Mouse (Mus musculus) kidney, adult 2 months (tissue): ENCODE results near the gene Cacng5. TPM values are rescaled to one million over a fixed set of nuclear protein-coding genes. Genes with fewer than 3 reads are reported as not detected.

Source experiments
- DNase-seq: peaks from one replicate; pipeline ENCODE4 v3.0.0; 2021
- H3K27ac ChIP-seq: fragments of 200-500 bp; 2 replicates; pipeline ENCODE4 v1.5.1; 2012; ENCODE audit warnings: low read depth, low read length, control low read depth, inconsistent platforms; ENCODE audit not compliant: insufficient read depth
- H3K27me3 ChIP-seq: fragments of 200-500 bp; replicated peaks from 2 replicates; pipeline ENCODE4 v1.6.1; 2012; ENCODE audit warnings: mild to moderate bottlenecking, moderate library complexity, low read length, inconsistent platforms; ENCODE audit not compliant: control insufficient read depth, insufficient read depth
- H3K36me3 ChIP-seq: fragments of 200-500 bp; 2 replicates; pipeline ENCODE4 v1.6.1; 2012; ENCODE audit warnings: mild to moderate bottlenecking, moderate library complexity, low read length, inconsistent platforms; ENCODE audit not compliant: control insufficient read depth, insufficient read depth
- H3K4me1 ChIP-seq: fragments of 200-500 bp; 2 replicates; pipeline ENCODE4 v1.6.1; 2011; ENCODE audit warnings: low read length; ENCODE audit not compliant: control insufficient read depth, insufficient read depth
- H3K4me3 ChIP-seq: fragments of 200-500 bp; 2 replicates; pipeline ENCODE4 v1.5.1; 2011; ENCODE audit warnings: mild to moderate bottlenecking, low read depth, low read length, control low read depth; ENCODE audit not compliant: insufficient read depth
- CTCF ChIP-seq: fragments of 200-500 bp; conservative IDR thresholded peaks from 2 replicates; pipeline ENCODE4 v1.5.1; 2011; ENCODE audit warnings: low read depth, mild to moderate bottlenecking, control low read depth, low read length, moderate library complexity, mixed read lengths; ENCODE audit not compliant: insufficient read depth, insufficient read length
- POLR2A ChIP-seq: fragments of 200-500 bp; IDR thresholded peaks from one replicate; pipeline ENCODE4 v1.6.1; 2011; ENCODE audit warnings: low read depth, low read length, control low read depth
- WGBS: fragments of 180-500 bp; shearing (Covaris S2); methylation state at CpG from one replicate; pipeline ENCODE4 v1.1.7; 2018; 5-methylcytosine and 5-hydroxymethylcytosine counted together
- polyA plus RNA-seq: library from polyadenylated mRNA; depleted of rRNA; stranded (reverse); fragments of >200 nt; gene quantifications from 2 replicates; pipeline ENCODE4 v1.2.3, GENCODE M21; 2012; rRNA removed

Gene Cacng5
- polyA plus RNA-seq = 0.05 and 0.07 TPM in 2 replicates

GRCm38 (mm10) chr11:107914634-107915226, at the start of gene Cacng5:
Gene Cacng5, minus strand, starts transcription at chr11:107915055.
- WGBS = 7% methylated on average over 36 of the region's 36 CpGs
- no peak for DNase-seq
- no peak within 1 kb of the TSS for H3K27ac ChIP-seq
- H3K36me3 ChIP-seq = no peaks in the 10 kb centered on the region
- no peaks in the 10 kb centered on the region for H3K27me3 ChIP-seq
- H3K4me1 ChIP-seq = no peaks in the 10 kb centered on the region
- TF ChIP-seq CTCF (no peak), POLR2A (no peak)
- no peak within 1 kb of the TSS for H3K4me3 ChIP-seq

DNA sequence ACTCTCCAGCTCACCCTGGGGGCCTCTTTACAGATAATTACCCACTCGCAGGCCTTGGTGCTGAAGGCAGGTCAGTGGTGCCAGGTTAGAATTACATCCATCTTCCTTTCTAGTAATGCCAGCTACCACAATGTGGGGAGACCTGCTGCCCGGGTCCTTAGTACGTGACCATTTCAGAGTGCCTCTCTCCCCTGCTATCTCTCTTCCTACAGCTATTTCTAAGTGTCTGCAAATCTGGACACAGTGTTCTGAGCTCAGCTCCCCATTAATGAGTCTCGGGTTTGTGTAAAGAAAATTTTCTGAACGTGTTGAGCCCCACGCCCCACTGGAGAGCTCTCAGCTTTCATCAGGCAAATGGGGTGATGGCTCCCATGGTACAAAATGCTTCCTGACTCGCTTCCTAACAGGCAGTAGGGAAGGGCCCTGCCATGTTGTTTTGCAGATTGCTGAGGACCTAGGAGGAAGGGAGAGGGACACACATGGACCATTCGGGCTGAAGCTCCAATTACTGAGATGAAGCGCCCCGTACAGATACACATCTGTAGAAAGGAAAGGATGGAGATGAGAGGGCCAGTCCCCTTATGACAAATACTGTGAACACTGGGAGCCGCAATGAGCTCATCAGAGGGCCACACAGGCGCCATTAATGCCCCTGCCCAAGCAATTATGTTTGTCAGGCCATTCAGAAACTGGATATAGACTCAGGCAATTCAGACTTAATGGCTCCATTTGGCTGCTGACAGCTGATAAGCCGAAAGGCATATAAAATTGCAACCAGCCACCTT, 42.9 kb upstream of the Cacng5 start:
- TF ChIP-seq POLR2A (no peak), CTCF (no peak)

GRCm38 (mm10) chr11:107955191-107956062, 40.6 kb upstream of the Cacng5 start:
- H3K36me3 ChIP-seq = no peaks in the 10 kb centered on the region
- 69% methylated on average over 10 of the region's 10 CpGs for WGBS
- no peaks in the 10 kb centered on the region for H3K27me3 ChIP-seq
- no peak for DNase-seq
- no peak overlapping the region for H3K4me3 ChIP-seq
- no peak for TF ChIP-seq CTCF
- TF ChIP-seq POLR2A = no peak
- no peaks in the 10 kb centered on the region for H3K4me1 ChIP-seq
- no peak overlapping the region for H3K27ac ChIP-seq

More for the DNA sequence above, 42.9 kb upstream of the Cacng5 start:
- Histone ChIP-seq H3K36me3 (no peaks in the 10 kb centered on the region), H3K27me3 (no peaks in the 10 kb centered on the region), H3K4me3 (no peak overlapping the region), H3K4me1 (no peaks in the 10 kb centered on the region), H3K27ac (no peak overlapping the region)
- no peak for DNase-seq
- 74% methylated on average over 13 of the region's 13 CpGs for WGBS

GRCm38 (mm10) chr11:107951431-107951830, 36.6 kb upstream of the Cacng5 start:
- Histone ChIP-seq H3K4me1 (no peaks in the 10 kb centered on the region), H3K27me3 (no peaks in the 10 kb centered on the region), H3K36me3 (no peaks in the 10 kb centered on the region), H3K4me3 (no peak overlapping the region), H3K27ac (no peak overlapping the region)
- 84% methylated on average over 11 of the region's 11 CpGs for WGBS
- TF ChIP-seq CTCF (no peak), POLR2A (no peak)
- DNase-seq = no peak

DNA sequence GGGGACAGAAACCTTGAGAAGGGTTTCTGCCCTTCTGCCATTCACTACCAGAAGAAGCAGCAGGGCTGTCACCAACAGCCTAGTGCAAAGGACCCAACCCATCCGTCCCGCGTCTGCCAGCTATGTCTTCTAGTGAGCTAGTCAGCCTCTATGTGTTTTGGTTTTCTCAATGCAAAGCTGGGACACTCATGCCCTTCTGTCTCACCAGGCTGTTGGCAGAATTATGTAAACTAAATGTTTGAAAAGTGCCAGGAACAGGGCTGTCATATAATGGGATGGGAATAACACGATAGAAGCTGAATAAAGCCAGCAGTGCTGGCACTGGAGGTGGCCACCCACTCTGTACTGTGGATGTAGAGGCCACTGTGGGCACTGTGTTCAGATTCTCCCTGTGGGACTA, 35.8 kb upstream of the Cacng5 start:
- no peak overlapping the region for H3K27ac ChIP-seq
- no peak overlapping the region for H3K4me3 ChIP-seq
- TF ChIP-seq POLR2A = no peak
- no peak for TF ChIP-seq CTCF
- 95% methylated on average over 4 of the region's 4 CpGs for WGBS
- no peak for DNase-seq
- no peaks in the 10 kb centered on the region for H3K27me3 ChIP-seq
- no peaks in the 10 kb centered on the region for H3K36me3 ChIP-seq
- H3K4me1 ChIP-seq = no peaks in the 10 kb centered on the region

DNA sequence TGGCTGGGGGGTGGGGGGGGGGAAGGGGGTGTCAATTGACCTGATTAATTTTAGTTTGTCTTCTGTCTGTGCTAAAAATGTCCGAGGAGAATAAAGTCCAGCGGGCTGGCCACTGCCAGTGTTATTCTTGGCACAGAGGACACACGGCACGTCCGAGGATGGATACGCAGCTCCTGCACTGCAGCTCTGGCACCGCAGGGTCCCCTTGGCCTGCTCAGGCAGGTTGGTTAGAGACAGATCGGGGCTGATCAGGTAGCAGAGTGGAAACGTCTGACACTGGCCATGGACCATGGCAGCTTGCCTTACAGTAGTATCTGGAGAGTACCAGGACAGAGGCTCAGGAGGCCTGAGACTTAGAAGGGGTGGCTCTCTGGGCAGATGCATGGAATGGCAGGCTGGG, 35.4 kb upstream of the Cacng5 start:
- no peaks in the 10 kb centered on the region for H3K36me3 ChIP-seq
- 33% methylated on average over 9 of the region's 9 CpGs for WGBS
- no peaks in the 10 kb centered on the region for H3K4me1 ChIP-seq
- no peak for TF ChIP-seq CTCF
- TF ChIP-seq POLR2A = no peak
- H3K27ac ChIP-seq = no peak overlapping the region
- H3K4me3 ChIP-seq = no peak overlapping the region
- H3K27me3 ChIP-seq = no peaks in the 10 kb centered on the region
- peak; percentile 53 for DNase-seq
